Mouse (Mus musculus) intestine, embryonic 16.5 days (tissue): ENCODE data around the gene Ptpn9. TPM values are rescaled to one million over a fixed set of nuclear protein-coding genes. Genes with fewer than 3 reads are reported as not detected.

Experiments
- ATAC-seq: fragments of 200-750 bp; cut with Nextera tagmentation; 2 replicates; pipeline ENCODE4 v1.8.0; 2017; ENCODE audit warnings: moderate TSS enrichment, moderate library complexity
- H3K27ac ChIP-seq: fragments of 300-500 bp; sonication (generic); 2 replicates; pipeline ENCODE4 v1.5.1; 2014; ENCODE audit warnings: mild to moderate bottlenecking, low read length
- H3K27me3 ChIP-seq: fragments of 300-500 bp; sonication (generic); replicated peaks from 2 replicates; pipeline ENCODE4 v1.6.1; 2014; ENCODE audit warnings: low read length, control low read depth, mixed read lengths; ENCODE audit not compliant: control insufficient read depth, insufficient read depth
- H3K36me3 ChIP-seq: fragments of 300-500 bp; sonication (generic); 2 replicates; pipeline ENCODE4 v1.6.1; 2014; ENCODE audit warnings: low read length, control low read depth; ENCODE audit not compliant: control insufficient read depth, insufficient read depth
- H3K4me1 ChIP-seq: fragments of 300-500 bp; sonication (generic); 2 replicates; pipeline ENCODE4 v1.6.1; 2014; ENCODE audit warnings: low read length, control low read depth, mixed read lengths; ENCODE audit not compliant: control insufficient read depth, insufficient read depth
- H3K4me2 ChIP-seq: fragments of 300-500 bp; sonication (generic); 2 replicates; pipeline ENCODE4 v1.6.1; 2014; ENCODE audit warnings: low read depth, low read length, control low read depth
- H3K4me3 ChIP-seq: fragments of 300-500 bp; sonication (generic); 2 replicates; pipeline ENCODE4 v1.5.1; 2014; ENCODE audit warnings: mild to moderate bottlenecking, low read length
- H3K9ac ChIP-seq: fragments of 300-500 bp; sonication (generic); 2 replicates; pipeline ENCODE4 v1.6.1; 2014; ENCODE audit warnings: low read depth, low read length
- H3K9me3 ChIP-seq: fragments of 300-500 bp; sonication (generic); 2 replicates; pipeline ENCODE4 v1.6.1; 2016; ENCODE audit warnings: low read length, control low read depth; ENCODE audit not compliant: control insufficient read depth
- WGBS: fragments of 180-500 bp; shearing (Covaris S2); extraction: QIAGEN DNeasy Blood & Tissue Kit; methylation state at CpG from one replicate; pipeline ENCODE4 v1.1.7; 2014; 5-methylcytosine and 5-hydroxymethylcytosine counted together
- polyA plus RNA-seq: library from polyadenylated mRNA; unstranded; fragments of >200 nt; fragmentation: Nextera tagmentation; extraction: Ambion mirVana; gene quantifications from 2 replicates; pipeline ENCODE4 v1.2.1, GENCODE M21; 2015

Ptpn9 gene
- polyA plus RNA-seq, 1 experiment from 2014 or later = 8.0 TPM

- no peaks in the 10 kb centered on the region for H3K36me3 ChIP-seq
- H3K27me3 ChIP-seq = no peaks in the 10 kb centered on the region
- under 1% methylated on average over 43 of the region's 43 CpGs for WGBS
- no peaks in the 10 kb centered on the region for H3K9me3 ChIP-seq
- H3K27ac ChIP-seq = peak overlapping the region; percentile 99
- H3K9ac ChIP-seq = peak overlapping the region; percentile 94
- H3K4me1 ChIP-seq = peaks cover 21% of the 10 kb centered on the region
- peak overlapping the region; percentile 98 for H3K4me3 ChIP-seq
- ATAC-seq = peak; percentile 79
- peak overlapping the region; percentile 93 for H3K4me2 ChIP-seq
Measured at GRCm38 (mm10) chr9:57075681-57076381, 81.1 kb downstream of the Ptpn9 start.

- H3K4me2 ChIP-seq = peak overlapping the region; percentile 88
- H3K36me3 ChIP-seq = no peaks in the 10 kb centered on the region
- H3K4me1 ChIP-seq = peaks cover 18% of the 10 kb centered on the region
- H3K27ac ChIP-seq = peak overlapping the region; percentile 99
- H3K9me3 ChIP-seq = no peaks in the 10 kb centered on the region
- H3K9ac ChIP-seq = peak overlapping the region; percentile 94
- H3K27me3 ChIP-seq = no peaks in the 10 kb centered on the region
- H3K4me3 ChIP-seq = peak overlapping the region; percentile 98
- ATAC-seq = peak; percentile 22
- under 1% methylated on average over 62 of the region's 72 CpGs for WGBS
Measured at GRCm38 (mm10) chr9:57076701-57077660, 82.3 kb downstream of the Ptpn9 start.

- 61% methylated on average over 3 of the region's 3 CpGs for WGBS
Measured at GRCm38 (mm10) chr9:57082236-57082635, 87.5 kb downstream of the Ptpn9 start.

More at GRCm38 (mm10) chr9:57082236-57082635, 87.5 kb downstream of the Ptpn9 start:
- H3K4me1 ChIP-seq = peaks cover 13% of the 10 kb centered on the region; the same call in 1 of the 2 replicates
- H3K9me3 ChIP-seq = no peaks in the 10 kb centered on the region
- no peak for ATAC-seq
- no peak overlapping the region for H3K9ac ChIP-seq
- no peak overlapping the region for H3K27ac ChIP-seq
- no peaks in the 10 kb centered on the region for H3K27me3 ChIP-seq
- H3K4me2 ChIP-seq = no peak overlapping the region
- H3K4me3 ChIP-seq = no peak overlapping the region
- H3K36me3 ChIP-seq = no peaks in the 10 kb centered on the region

Other genes starting within 250 kb of the Ptpn9 start
- 1.0 and 1.7 TPM in 2 replicates for gene Lingo1, start 198.5 kb upstream of the Ptpn9 start, polyA plus RNA-seq
- 1.4 and 1.5 TPM in 2 replicates for gene Odf3l1, start 130.2 kb upstream of the Ptpn9 start, polyA plus RNA-seq
- 17.4 and 18.2 TPM in 2 replicates for gene Cspg4, start 129.9 kb upstream of the Ptpn9 start, polyA plus RNA-seq
- 4.8 and 5.2 TPM in 2 replicates for gene Snx33, start 66.6 kb upstream of the Ptpn9 start, polyA plus RNA-seq
- 60.9 and 67.2 TPM in 2 replicates for gene Imp3, start 57.4 kb upstream of the Ptpn9 start, polyA plus RNA-seq
- gene Snupn, start 44.0 kb upstream of the Ptpn9 start, polyA plus RNA-seq = 12.3 and 12.4 TPM in 2 replicates
- 22.4 and 23.3 TPM in 2 replicates for gene Sin3a, start 77.1 kb downstream of the Ptpn9 start, polyA plus RNA-seq
- gene Man2c1, start 135.8 kb downstream of the Ptpn9 start, polyA plus RNA-seq = 45.4 and 52.7 TPM in 2 replicates
- gene Neil1, start 153.4 kb downstream of the Ptpn9 start, polyA plus RNA-seq = 8.6 TPM in 2 replicates
- gene Commd4, start 163.4 kb downstream of the Ptpn9 start, polyA plus RNA-seq = 111 and 120 TPM in 2 replicates
- not detected in 2 replicates for gene Trcg1, start 241.6 kb downstream of the Ptpn9 start, polyA plus RNA-seq